Mouse (Mus musculus) liver, embryonic 13.5 days (tissue): ENCODE results near the gene Kcna7. TPM values are rescaled to one million over a fixed set of nuclear protein-coding genes. Genes with fewer than 3 reads are reported as not detected.
"Not testable (repeated sequence)": the region's sequence is repeated elsewhere in the genome, so short reads cannot be mapped to it uniquely, and the experiment has no call there.

ENCODE experiments used
- ATAC-seq: fragments of 200-750 bp; cut with Nextera tagmentation; 2 replicates; pipeline ENCODE4 v1.8.0; 2017; ENCODE audit warnings: low read depth, mild to moderate bottlenecking, moderate number of reproducible peaks, moderate library complexity
- DNase-seq: peaks from one replicate; pipeline ENCODE4 v3.0.0; 2022
- H3K27ac ChIP-seq: fragments of 300-500 bp; sonication (generic); 2 replicates; pipeline ENCODE4 v1.5.1; 2015; ENCODE audit warnings: moderate library complexity, mild to moderate bottlenecking, inconsistent platforms
- H3K27me3 ChIP-seq: fragments of 300-500 bp; sonication (generic); 2 replicates; pipeline ENCODE4 v1.6.1; 2015; ENCODE audit warnings: mild to moderate bottlenecking, inconsistent platforms
- H3K36me3 ChIP-seq: fragments of 300-500 bp; sonication (generic); 2 replicates; pipeline ENCODE4 v1.6.1; 2015; ENCODE audit warnings: mild to moderate bottlenecking, inconsistent platforms
- H3K4me1 ChIP-seq: fragments of 300-500 bp; sonication (generic); replicated peaks from 2 replicates; pipeline ENCODE4 v1.6.1; 2015; ENCODE audit warnings: inconsistent platforms
- H3K4me2 ChIP-seq: fragments of 300-500 bp; sonication (generic); 2 replicates; pipeline ENCODE4 v1.6.1; 2015; ENCODE audit warnings: inconsistent platforms, mild to moderate bottlenecking, moderate library complexity
- H3K4me3 ChIP-seq: fragments of 300-500 bp; sonication (generic); replicated peaks from 2 replicates; pipeline ENCODE4 v1.5.1; 2015; ENCODE audit warnings: mild to moderate bottlenecking, inconsistent platforms
- H3K9ac ChIP-seq: fragments of 300-500 bp; sonication (generic); 2 replicates; pipeline ENCODE4 v1.6.1; 2015; ENCODE audit warnings: mild to moderate bottlenecking, inconsistent platforms
- H3K9me3 ChIP-seq: fragments of 300-500 bp; sonication (generic); replicated peaks from 2 replicates; pipeline ENCODE4 v1.6.1; 2016; ENCODE audit warnings: inconsistent platforms
- WGBS: fragments of 180-500 bp; shearing (Covaris S2); methylation state at CpG from one replicate; pipeline ENCODE4 v1.1.7; 2015; ENCODE audit not compliant: insufficient replicate concordance; 5-methylcytosine and 5-hydroxymethylcytosine counted together
- polyA plus RNA-seq: library from polyadenylated mRNA; unstranded; fragments of >200 nt; fragmentation: Nextera tagmentation; extraction: Ambion mirVana; gene quantifications from 2 replicates; pipeline ENCODE4 v1.2.1, GENCODE M21; 2015

The Kcna7 gene
- polyA plus RNA-seq: not detected in 2 replicates

DNA sequence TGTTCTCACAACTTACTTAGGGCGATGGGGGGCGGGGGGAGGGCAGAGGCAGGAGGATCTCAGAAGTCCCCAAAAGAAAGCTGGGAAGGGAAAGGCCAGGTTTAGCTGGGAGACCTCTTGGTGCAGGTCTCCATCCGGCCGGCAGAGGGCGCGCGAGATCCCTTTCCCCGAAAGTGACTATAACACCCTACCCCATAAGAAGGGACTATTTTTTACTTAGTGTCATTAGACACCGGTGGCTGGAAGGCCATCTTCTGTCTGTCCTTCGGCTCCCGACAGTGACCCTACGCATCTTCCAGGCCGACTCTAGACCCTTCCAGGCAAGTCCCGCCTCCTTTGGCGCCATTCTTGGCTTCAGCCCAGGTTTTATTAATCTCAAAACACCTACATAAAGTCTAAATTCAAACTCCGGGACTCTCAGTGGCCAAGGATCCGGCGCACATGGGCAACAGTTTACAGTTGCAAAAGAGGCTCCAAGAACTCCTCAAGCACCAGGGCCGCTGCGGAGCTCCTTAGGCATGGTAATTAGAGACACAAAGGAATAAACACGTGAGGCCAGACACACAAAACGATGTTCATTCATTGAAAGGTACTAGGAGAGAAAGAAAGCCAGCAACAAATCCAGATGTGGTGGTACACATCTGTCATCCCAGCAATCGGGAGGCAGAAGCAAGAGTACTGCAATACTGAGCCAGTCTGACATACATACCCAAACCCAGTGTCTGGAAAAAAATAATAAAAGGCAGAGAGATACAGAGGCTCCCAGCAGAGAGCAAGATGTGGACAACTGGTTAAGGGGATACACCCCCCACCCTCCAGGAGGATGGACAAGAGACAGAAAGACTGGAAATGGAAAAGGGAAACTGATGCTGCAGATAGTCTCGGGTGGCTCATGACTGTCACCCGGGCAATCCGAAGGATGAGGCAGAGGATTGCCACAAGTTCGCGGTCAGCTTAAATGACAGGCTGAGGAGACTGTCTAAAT lies at the start of gene Kcna7:
Gene Kcna7, plus strand, starts transcription at position 563 of the 985 bp plus-strand sequence.
- Histone ChIP-seq H3K4me2 (peak within 1 kb of the TSS; percentile 58), H3K27ac (no peak within 1 kb of the TSS), H3K9ac (no peak within 1 kb of the TSS), H3K9me3 (no peaks in the 10 kb centered on the region), H3K27me3 (peaks cover 66% of the 10 kb centered on the region), H3K4me1 (peaks cover 16% of the 10 kb centered on the region), H3K4me3 (peak within 1 kb of the TSS; percentile 44), H3K36me3 (no peaks in the 10 kb centered on the region)
- DNase-seq: peak; percentile 48
- 10% methylated on average over 28 of the region's 28 CpGs for WGBS
- peak; percentile 43; the same call in 1 of the 2 replicates for ATAC-seq

DNA sequence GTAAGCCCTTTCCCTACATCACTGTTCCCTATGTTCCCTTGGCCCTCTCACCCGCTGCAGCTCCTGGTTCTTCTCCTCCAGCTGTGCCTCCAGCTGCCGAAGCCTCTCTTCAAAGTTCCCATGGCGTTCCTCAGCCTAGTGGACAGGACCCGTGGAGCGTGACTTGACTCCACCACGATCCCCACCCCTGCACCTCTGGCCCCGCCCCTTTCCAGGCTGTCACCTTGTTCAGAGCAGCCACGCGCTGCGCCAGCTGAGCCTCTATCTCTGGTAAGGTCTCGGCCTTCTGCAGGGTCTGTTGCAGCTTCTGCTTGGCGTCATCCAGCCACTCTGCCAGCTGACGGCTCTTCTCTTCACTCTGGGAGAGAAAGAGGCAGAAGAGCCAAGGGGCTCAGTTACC lies 49.4 kb upstream of the Kcna7 start:
- no peaks in the 10 kb centered on the region for H3K9me3 ChIP-seq
- H3K36me3 ChIP-seq: no peaks in the 10 kb centered on the region
- H3K4me1 ChIP-seq: peaks cover 14% of the 10 kb centered on the region
- ATAC-seq (no peak), DNase-seq (no peak)
- no peak overlapping the region for H3K9ac ChIP-seq
- no peak overlapping the region for H3K4me2 ChIP-seq
- 29% methylated on average over 13 of the region's 13 CpGs for WGBS
- H3K27ac ChIP-seq: no peak overlapping the region
- no peak overlapping the region for H3K4me3 ChIP-seq
- peaks cover 79% of the 10 kb centered on the region for H3K27me3 ChIP-seq

DNA sequence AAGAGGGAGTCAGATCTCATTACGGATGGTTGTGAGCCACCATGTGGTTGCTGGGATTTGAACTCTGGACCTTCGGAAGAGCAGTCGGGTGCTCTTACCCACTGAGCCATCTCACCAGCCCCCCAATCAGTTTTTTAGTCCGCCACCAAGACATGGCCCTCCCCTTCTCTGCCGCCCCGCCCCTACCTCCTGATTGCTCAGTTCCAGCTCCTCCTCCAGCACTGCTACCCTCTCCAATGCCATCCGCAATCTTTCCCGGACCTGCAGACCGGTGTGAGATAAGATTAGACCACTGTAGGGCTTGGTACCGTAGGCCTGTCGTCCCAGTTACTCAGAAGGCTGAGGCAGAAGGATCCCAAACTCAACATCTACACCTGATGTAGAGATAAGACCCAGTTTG lies 46.4 kb upstream of the Kcna7 start:
- not testable (repeated sequence) for DNase-seq, H3K9me3 ChIP-seq, ATAC-seq, H3K4me2 ChIP-seq, H3K27ac ChIP-seq, H3K9ac ChIP-seq, H3K36me3 ChIP-seq, H3K4me3 ChIP-seq
- Histone ChIP-seq H3K27me3 (peaks cover 87% of the 10 kb centered on the region), H3K4me1 (peaks cover 32% of the 10 kb centered on the region)
- WGBS: 35% methylated on average over 10 of the region's 11 CpGs

DNA sequence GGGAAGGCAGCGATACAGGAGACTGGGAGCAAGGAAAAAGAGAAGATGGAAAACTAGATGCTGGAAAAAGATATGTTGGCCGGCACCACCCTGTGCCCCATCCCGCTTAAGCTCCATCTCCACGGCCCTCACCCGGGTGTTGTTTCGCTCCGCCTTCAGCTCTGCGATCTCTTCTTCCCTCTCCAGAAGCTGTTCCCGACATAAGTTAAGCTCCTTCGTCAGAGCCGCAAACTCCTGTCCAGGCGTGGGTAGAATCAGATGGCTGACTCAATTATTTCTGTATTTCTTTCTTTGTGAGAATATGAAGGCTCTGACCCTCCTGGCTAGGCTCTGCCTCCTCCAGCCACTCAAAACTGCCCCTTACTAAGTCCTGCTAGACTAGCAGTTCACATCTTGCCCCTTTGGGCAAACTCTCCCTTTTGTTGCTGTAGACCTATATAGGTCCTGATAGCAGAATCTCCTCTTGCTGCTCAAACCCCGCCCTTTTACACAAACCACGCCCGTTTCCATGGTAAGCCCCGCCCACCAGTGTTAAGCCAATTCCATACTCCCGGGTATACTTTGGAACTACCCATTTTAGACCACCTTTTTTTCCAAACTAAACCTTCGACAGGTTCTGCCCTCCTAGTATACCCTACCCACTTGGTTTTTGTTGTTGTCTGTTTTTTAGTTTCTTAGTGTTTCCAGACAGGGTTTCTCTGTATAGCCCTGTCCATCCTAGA lies 44.9 kb upstream of the Kcna7 start:
- H3K4me2 ChIP-seq: peak overlapping the region; percentile 70

DNA sequence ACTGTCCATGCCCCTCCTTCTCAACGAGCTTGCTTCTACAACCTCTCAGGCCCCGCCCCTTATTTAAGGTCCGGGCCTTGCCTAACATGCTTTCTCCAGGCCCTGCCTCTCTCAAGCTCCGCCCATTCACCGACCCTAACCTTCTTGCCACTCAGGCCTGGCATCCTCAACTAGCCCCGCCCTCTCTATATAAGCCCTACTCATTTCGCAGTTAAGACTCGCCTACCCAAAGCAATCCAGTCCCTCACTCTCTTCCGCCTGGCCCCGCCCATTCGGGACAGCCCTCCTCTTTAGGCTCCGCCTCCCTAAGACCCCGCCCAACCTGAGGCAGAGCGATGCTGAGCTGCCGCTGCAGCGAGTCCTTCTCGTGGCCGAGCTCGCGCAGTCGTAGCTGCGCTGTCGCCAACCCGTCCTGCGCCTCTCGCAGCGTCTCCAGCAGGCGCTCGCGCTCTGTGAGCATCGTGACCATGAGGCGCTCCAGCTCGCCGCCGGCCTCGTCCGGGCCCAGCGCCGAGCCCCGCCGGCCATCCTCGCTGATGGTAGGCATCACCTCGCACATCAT lies 44.1 kb upstream of the Kcna7 start:
- Histone ChIP-seq H3K9me3 (no peaks in the 10 kb centered on the region), H3K4me1 (peaks cover 29% of the 10 kb centered on the region), H3K27ac (no peak overlapping the region), H3K9ac (peak overlapping the region; percentile 19; the same call in 1 of the 2 replicates), H3K4me2 (peak overlapping the region; percentile 70), H3K4me3 (peak overlapping the region; percentile 51), H3K36me3 (no peaks in the 10 kb centered on the region), H3K27me3 (peaks cover 93% of the 10 kb centered on the region)
- WGBS: under 1% methylated on average over 43 of the region's 43 CpGs
- DNase-seq: peak; percentile 76
- peak; percentile 68 for ATAC-seq

More for the DNA sequence above, 44.9 kb upstream of the Kcna7 start:
- Histone ChIP-seq H3K36me3 (no peaks in the 10 kb centered on the region), H3K9me3 (no peaks in the 10 kb centered on the region), H3K27ac (no peak overlapping the region), H3K9ac (no peak overlapping the region), H3K4me3 (no peak overlapping the region), H3K4me1 (peaks cover 29% of the 10 kb centered on the region), H3K27me3 (peaks cover 91% of the 10 kb centered on the region)
- DNase-seq: no peak
- WGBS: 35% methylated on average over 18 of the region's 18 CpGs
- ATAC-seq: no peak

DNA sequence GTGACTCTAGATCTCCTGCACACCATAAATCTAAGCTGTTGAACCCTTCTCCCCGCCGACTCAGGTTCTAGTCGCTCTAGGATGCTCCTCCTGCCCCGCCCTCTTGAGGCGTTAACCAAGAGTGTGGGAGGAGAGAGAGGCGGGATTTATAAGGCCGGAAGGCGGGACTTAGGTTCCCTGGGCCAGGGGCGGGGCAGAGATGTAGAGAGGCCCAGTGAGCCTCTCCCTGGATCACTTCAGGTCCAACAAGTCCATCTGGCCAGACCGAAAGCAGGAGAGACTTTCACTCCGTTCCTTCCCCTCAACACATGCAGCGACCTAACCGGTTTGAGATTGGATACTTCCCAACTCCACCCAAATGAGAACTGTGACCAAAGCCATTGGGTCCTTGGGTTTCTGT lies 42.7 kb upstream of the Kcna7 start:
- H3K4me3 ChIP-seq: no peak overlapping the region
- H3K27ac ChIP-seq: no peak overlapping the region
- no peak for ATAC-seq
- DNase-seq: peak; percentile 68
- H3K9ac ChIP-seq: no peak overlapping the region
- WGBS: 4% methylated on average over 13 of the region's 13 CpGs
- peaks cover 86% of the 10 kb centered on the region for H3K27me3 ChIP-seq
- no peaks in the 10 kb centered on the region for H3K36me3 ChIP-seq
- peaks cover 40% of the 10 kb centered on the region for H3K4me1 ChIP-seq
- no peaks in the 10 kb centered on the region for H3K9me3 ChIP-seq
- H3K4me2 ChIP-seq: no peak overlapping the region

DNA sequence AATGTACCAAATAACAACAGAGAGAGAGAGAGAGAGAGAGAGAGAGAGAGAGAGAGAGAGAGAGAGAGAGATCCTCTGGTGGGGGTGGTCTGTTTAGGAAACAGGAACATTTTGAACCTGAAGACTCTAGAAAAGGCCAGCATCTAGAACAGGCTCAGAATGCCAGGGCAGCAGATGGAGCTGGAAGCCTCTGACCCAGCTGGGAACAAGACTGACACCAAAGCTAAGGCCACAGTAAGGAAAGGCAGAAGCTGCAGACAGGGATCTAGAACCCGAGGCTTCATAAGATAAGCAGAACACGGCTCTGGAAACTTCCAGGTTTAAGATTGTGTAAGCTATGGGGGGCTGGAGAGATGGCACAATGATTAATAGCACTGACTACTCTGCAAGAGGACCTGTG lies 41.5 kb upstream of the Kcna7 start:
- H3K4me2 ChIP-seq: no peak overlapping the region
- H3K27ac ChIP-seq: no peak overlapping the region
- WGBS: 28% methylated on average over 2 of the region's 2 CpGs
- H3K4me1 ChIP-seq: peaks cover 45% of the 10 kb centered on the region
- no peak overlapping the region for H3K4me3 ChIP-seq
- no peak for DNase-seq
- no peak overlapping the region for H3K9ac ChIP-seq
- H3K27me3 ChIP-seq: peaks cover 93% of the 10 kb centered on the region
- no peaks in the 10 kb centered on the region for H3K36me3 ChIP-seq
- ATAC-seq: no peak
- no peaks in the 10 kb centered on the region for H3K9me3 ChIP-seq

DNA sequence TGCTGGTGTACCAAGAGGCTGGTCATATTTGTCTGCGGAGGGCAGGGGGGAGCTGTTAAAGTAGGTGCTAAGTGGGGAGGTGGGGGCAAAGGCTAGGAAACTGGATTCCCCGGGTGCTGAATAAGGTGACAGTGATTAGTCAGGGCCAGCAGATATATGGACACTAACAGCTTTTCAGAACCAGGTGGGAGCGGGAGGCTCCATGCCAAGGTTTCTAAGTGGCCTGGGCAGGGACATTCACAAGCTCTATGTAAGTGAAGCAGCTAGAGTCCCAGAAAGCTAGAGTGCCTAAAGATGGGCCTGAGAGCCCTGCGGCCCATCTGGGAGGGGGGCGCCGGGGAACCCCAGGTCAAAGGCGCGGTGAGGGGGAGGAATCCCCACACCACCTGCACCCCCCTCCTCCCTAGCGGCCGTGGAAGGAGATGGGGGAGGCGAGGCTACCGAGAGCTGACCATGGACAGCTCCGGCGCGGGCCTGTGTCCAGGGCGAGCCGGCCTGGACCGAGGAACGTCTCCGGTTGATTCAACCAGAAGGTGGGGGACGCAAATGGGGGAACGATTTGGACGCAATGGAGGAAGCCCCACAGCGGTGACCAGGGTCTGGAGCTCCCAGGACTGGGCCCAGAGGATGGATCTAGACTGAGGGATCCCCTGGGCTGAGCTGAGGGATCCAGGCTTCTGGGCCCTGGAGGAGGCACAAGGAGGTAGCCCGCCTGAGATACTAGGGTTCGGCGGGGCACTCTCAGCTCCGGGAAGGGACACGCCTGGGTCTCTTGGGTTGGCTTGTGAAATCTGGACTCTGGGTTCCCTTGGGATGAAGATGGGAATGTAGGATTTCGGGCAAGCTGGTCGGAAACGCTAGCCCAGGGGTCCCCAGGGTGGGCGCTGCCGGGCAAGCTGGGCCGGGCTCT lies 39.5 kb upstream of the Kcna7 start:
- H3K27me3 ChIP-seq: peaks cover 89% of the 10 kb centered on the region
- H3K4me1 ChIP-seq: peaks cover 61% of the 10 kb centered on the region
- peak overlapping the region; percentile 59 for H3K4me3 ChIP-seq
- WGBS: 5% methylated on average over 35 of the region's 35 CpGs
- peak overlapping the region; percentile 53 for H3K9ac ChIP-seq
- H3K27ac ChIP-seq: no peak overlapping the region
- H3K4me2 ChIP-seq: peak overlapping the region; percentile 76
- H3K9me3 ChIP-seq: no peaks in the 10 kb centered on the region
- ATAC-seq: no peak
- peak; percentile 4 for DNase-seq
- no peaks in the 10 kb centered on the region for H3K36me3 ChIP-seq

DNA sequence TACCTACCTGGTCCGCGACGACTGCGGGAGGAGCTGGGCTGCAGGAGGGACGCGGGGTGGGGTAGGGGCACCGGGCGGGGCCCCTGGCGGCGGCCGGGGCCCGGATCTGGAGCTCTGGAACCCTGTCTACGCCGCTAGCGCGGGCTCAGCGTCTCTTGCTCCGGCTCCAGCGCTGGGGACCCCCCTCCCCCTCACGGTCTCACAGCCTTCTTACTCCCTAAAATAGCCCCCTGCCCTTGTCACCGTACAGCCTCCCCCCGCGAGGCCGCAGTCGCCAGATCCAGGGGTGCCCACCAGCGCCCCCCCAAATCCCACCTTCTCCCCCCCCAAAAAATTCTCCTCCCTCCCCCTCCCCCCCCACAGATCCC lies 38.8 kb upstream of the Kcna7 start, which contains the start of gene Ppfia3:
Gene Ppfia3, minus strand, starts transcription at position 368 of the 368 bp plus-strand sequence.
- H3K27me3 ChIP-seq: peaks cover 82% of the 10 kb centered on the region
- H3K4me2 ChIP-seq: peak within 1 kb of the TSS; percentile 76
- H3K27ac ChIP-seq: no peak within 1 kb of the TSS
- H3K4me3 ChIP-seq: peak within 1 kb of the TSS; percentile 59
- H3K4me1 ChIP-seq: peaks cover 55% of the 10 kb centered on the region
- H3K9ac ChIP-seq: peak within 1 kb of the TSS; percentile 64
- WGBS: 1% methylated on average over 25 of the region's 26 CpGs
- no peaks in the 10 kb centered on the region for H3K36me3 ChIP-seq
- ATAC-seq (no peak), DNase-seq (no peak)
- H3K9me3 ChIP-seq: no peaks in the 10 kb centered on the region

DNA sequence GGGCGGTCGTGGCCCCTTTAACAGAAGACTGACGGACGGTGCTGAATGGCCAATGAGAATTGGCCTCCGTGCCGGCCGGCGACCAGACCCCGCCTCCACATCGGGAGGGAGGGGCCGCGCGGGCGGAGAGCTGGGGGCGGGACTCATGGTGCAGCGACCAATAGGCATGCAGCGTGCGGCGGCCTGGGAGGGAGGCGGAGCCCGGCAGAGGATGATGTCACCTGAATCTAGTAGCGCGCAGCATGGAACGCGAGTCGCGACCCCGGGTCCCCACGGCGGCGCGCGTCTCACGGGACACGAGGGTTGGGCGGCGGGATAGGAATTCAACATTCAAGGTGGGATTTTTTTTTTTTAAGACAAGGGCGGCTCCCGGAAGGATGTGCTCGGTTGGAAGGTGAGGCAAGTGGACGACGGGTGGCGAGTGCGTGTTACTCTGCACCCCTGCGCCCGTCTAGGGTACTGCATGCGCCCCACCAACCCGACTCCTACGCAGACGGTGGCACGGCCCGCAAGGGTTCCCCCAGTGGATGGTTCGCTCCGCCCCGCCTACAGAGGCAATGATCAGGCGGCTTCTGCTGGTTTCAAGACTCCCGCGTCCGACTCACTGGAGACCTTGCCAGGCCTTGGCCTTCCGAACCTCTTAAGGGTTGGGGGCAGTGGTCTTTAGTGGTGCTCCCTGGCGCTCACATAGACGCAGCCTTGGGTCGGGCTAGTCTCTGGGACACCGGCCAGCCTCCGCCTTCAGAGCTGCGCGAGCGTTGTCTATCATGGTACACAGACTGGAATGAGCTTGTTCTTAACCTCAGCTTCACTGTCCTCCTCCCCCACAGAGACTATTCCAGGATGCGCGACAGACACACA lies 38.2 kb upstream of the Kcna7 start:
- Histone ChIP-seq H3K4me2 (peak overlapping the region; percentile 76), H3K4me3 (peak overlapping the region; percentile 59), H3K27ac (no peak overlapping the region), H3K9me3 (no peaks in the 10 kb centered on the region), H3K36me3 (peaks cover 3% of the 10 kb centered on the region), H3K4me1 (peaks cover 49% of the 10 kb centered on the region), H3K27me3 (peaks cover 76% of the 10 kb centered on the region), H3K9ac (peak overlapping the region; percentile 64)
- WGBS: 1% methylated on average over 70 of the region's 70 CpGs
- DNase-seq: peak; percentile 95
- peak; percentile 79 for ATAC-seq
